Mouse (Mus musculus): Measurements from ENCODE around the gene Fos.

- no peak for TF ChIP-seq CTCF (IDR thresholded peaks at IDR 0.05; ENCODE audit: control insufficient read depth, insufficient read depth, insufficient replicate concordance, low read depth, low read length)
- no peak for TF ChIP-seq POLR2A (IDR thresholded peaks at IDR 0.05; ENCODE audit: control insufficient read depth, low read depth, low read length)
Observed at GRCm38 (mm10) chr12:85456276-85456675, 17.4 kb upstream of the Fos start.

Data from testis, adult 2 months (tissue).